Mouse (Mus musculus) spleen, adult 2 months (tissue): ENCODE results near the gene Gramd1c. TPM values are rescaled to one million over a fixed set of nuclear protein-coding genes. Genes with fewer than 3 reads are reported as not detected.
A peak's percentile ranks its signal among the peaks of the same experiment; 100 is the strongest.

ENCODE experiments used
- DNase-seq, 2 experiments: peaks; one replicate each; pipeline versions ENCODE4 v3.0.0 to v3.0.0-alpha.2; 2012 to 2021; ENCODE audit warnings: low spot score in 2 of 2, low read depth in 1 of 2
- H3K27ac ChIP-seq: fragments of 200-500 bp; 2 replicates; pipeline ENCODE4 v1.5.1; 2012; ENCODE audit warnings: low read length, inconsistent platforms; ENCODE audit not compliant: insufficient read depth
- H3K27me3 ChIP-seq: fragments of 200-500 bp; 2 replicates; pipeline ENCODE4 v1.6.1; 2012; ENCODE audit warnings: mild to moderate bottlenecking, moderate library complexity, low read length, inconsistent platforms; ENCODE audit not compliant: control insufficient read depth, insufficient read depth
- H3K36me3 ChIP-seq: fragments of 200-500 bp; 2 replicates; pipeline ENCODE4 v1.6.1; 2012; ENCODE audit warnings: mild to moderate bottlenecking, low read length, inconsistent platforms; ENCODE audit not compliant: control insufficient read depth, insufficient read depth
- H3K4me1 ChIP-seq: fragments of 200-500 bp; 2 replicates; pipeline ENCODE4 v1.6.1; 2011; ENCODE audit warnings: inconsistent platforms; ENCODE audit not compliant: control insufficient read depth, insufficient read depth, insufficient read length
- H3K4me3 ChIP-seq: fragments of 200-500 bp; 2 replicates; pipeline ENCODE4 v1.5.1; 2011; ENCODE audit warnings: mild to moderate bottlenecking, inconsistent platforms; ENCODE audit not compliant: insufficient read depth, insufficient read length; ENCODE audit errors: extremely low read depth
- CTCF ChIP-seq: fragments of 200-500 bp; IDR thresholded peaks from 2 replicates; pipeline ENCODE4 v1.5.1; 2011; ENCODE audit warnings: mild to moderate bottlenecking, inconsistent platforms; ENCODE audit not compliant: insufficient read depth, insufficient read length, insufficient replicate concordance; ENCODE audit errors: extremely low read depth
- POLR2A ChIP-seq: fragments of 200-500 bp; IDR thresholded peaks from 2 replicates; pipeline ENCODE4 v1.6.1; 2011; ENCODE audit warnings: low read depth, low read length, inconsistent platforms
- WGBS: fragments of 180-500 bp; shearing (Covaris S2); methylation state at CpG from one replicate; pipeline ENCODE4 v1.1.7; 2018; 5-methylcytosine and 5-hydroxymethylcytosine counted together
- polyA plus RNA-seq: library from polyadenylated mRNA; depleted of rRNA; stranded (reverse); fragments of >200 nt; gene quantifications from 2 replicates; pipeline ENCODE4 v1.2.3, GENCODE M21; 2012

Gene Gramd1c
- polyA plus RNA-seq, 1 experiment = 0.30 TPM

GRCm38 (mm10) chr16:44002086-44002485, 61.1 kb downstream of the Gramd1c start:
- DNase-seq = no peak
- Histone ChIP-seq H3K27ac (no peak overlapping the region), H3K36me3 (peaks cover 1% of the 10 kb centered on the region; the same call in 1 of the 2 replicates), H3K4me1 (no peaks in the 10 kb centered on the region), H3K27me3 (no peaks in the 10 kb centered on the region), H3K4me3 (no peak overlapping the region)
- WGBS = 71% methylated on average over 5 of the region's 5 CpGs
- TF ChIP-seq POLR2A (no peak), CTCF (no peak)

- no peaks in the 10 kb centered on the region for H3K27me3 ChIP-seq
- TF ChIP-seq POLR2A = no peak
- no peak for TF ChIP-seq CTCF
- no peak for DNase-seq
- H3K27ac ChIP-seq = no peak overlapping the region
- no peak overlapping the region for H3K4me3 ChIP-seq
- H3K4me1 ChIP-seq = no peaks in the 10 kb centered on the region
- no peaks in the 10 kb centered on the region; the same call in 1 of the 2 replicates for H3K36me3 ChIP-seq
- 91% methylated on average over 5 of the region's 5 CpGs for whole genome bisulfite sequencing
These were observed 63.6 kb downstream of the Gramd1c start for GRCm38 (mm10) chr16:43999541-43999940.

- no peak for TF ChIP-seq CTCF
- no peak for TF ChIP-seq POLR2A
- Histone ChIP-seq H3K36me3 (no peaks in the 10 kb centered on the region; the same call in 1 of the 2 replicates), H3K4me1 (no peaks in the 10 kb centered on the region), H3K27me3 (no peaks in the 10 kb centered on the region), H3K27ac (no peak overlapping the region), H3K4me3 (no peak overlapping the region)
- no peak for DNase-seq
- WGBS = 89% methylated on average over 8 of the region's 8 CpGs
These were observed 64.0 kb downstream of the Gramd1c start for GRCm38 (mm10) chr16:43999111-43999510.

- 79% methylated on average over 3 of the region's 3 CpGs for WGBS
- Histone ChIP-seq H3K4me1 (no peaks in the 10 kb centered on the region), H3K4me3 (no peak overlapping the region), H3K27me3 (no peaks in the 10 kb centered on the region), H3K27ac (no peak overlapping the region), H3K36me3 (no peaks in the 10 kb centered on the region; the same call in 1 of the 2 replicates)
- no peak for TF ChIP-seq CTCF
- no peak for TF ChIP-seq POLR2A
- DNase-seq = no peak
These were observed 68.5 kb downstream of the Gramd1c start for GRCm38 (mm10) chr16:43994623-43995022.

GRCm38 (mm10) chr16:43986299-43986698, 76.8 kb downstream of the Gramd1c start:
- DNase-seq = no peak
- H3K4me3 ChIP-seq = no peak overlapping the region
- no peaks in the 10 kb centered on the region for H3K4me1 ChIP-seq
- H3K36me3 ChIP-seq = peaks cover 1% of the 10 kb centered on the region; the same call in 1 of the 2 replicates
- WGBS = 93% methylated on average over 4 of the region's 4 CpGs
- H3K27me3 ChIP-seq = no peaks in the 10 kb centered on the region
- no peak overlapping the region for H3K27ac ChIP-seq
- TF ChIP-seq CTCF = no peak
- TF ChIP-seq POLR2A = no peak

GRCm38 (mm10) chr16:43980110-43980609, 83.0 kb downstream of the Gramd1c start:
- TF ChIP-seq CTCF (no peak), POLR2A (no peak)
- Histone ChIP-seq H3K27me3 (0 out of 2 replicates have a peak, but pooled peaks cover 4% of the 10 kb centered on the region), H3K36me3 (no peaks in the 10 kb centered on the region), H3K4me3 (peak overlapping the region; percentile 95), H3K27ac (no peak overlapping the region), H3K4me1 (peaks cover 5% of the 10 kb centered on the region)
- 10% methylated on average over 9 of the region's 9 CpGs for WGBS
- DNase-seq = no peak

- DNase-seq = peak in 1 of 2 experiments; percentile 54
- Histone ChIP-seq H3K27ac (no peak within 1 kb of the TSS), H3K36me3 (no peaks in the 10 kb centered on the region), H3K4me3 (peak within 1 kb of the TSS; percentile 95), H3K4me1 (peaks cover 5% of the 10 kb centered on the region), H3K27me3 (0 out of 2 replicates have a peak, but pooled peaks cover 4% of the 10 kb centered on the region)
- 3% methylated on average over 93 of the region's 103 CpGs for WGBS
- TF ChIP-seq CTCF (no peak), POLR2A (no peak)
These were observed 83.6 kb downstream of the Gramd1c start, which contains the start of gene Zdhhc23 for GRCm38 (mm10) chr16:43979328-43980109. TSS of gene Zdhhc23 (minus strand) at chr16:43979791.
